Mouse (Mus musculus): Measurements from ENCODE around the gene 1810010H24Rik.

DNA sequence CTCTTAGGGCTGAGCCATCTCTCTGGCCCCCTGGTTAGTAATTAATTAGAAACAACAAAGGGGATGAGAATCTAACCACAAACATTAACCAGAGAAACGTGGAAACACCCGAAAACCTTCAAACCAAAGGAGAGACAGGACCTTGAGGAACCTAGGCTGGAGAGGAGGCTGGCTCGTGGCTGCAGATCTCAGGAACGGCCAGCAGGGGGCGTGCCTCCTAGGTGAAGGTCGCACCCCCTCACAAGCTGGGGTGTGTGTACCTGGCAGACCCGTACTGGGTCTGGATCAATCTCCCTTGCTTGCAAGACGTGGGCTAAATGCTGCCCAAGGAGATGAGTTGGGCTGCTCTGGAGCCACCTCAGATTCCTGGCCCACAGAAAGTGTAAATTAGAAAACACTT, 6.9 kb upstream of the 1810010H24Rik start:
- TF ChIP-seq TAL1 (IDR thresholded peaks at IDR 0.05; ENCODE audit: low read length) (no peak), GATA1 (IDR thresholded peaks at IDR 0.05; ENCODE audit: low read length) (no peak)
